16 mouse cellular contexts compared by ENCODE assay signal in genomic region chrX:48138011-48138410, GRCm38 (mm10). TPM values are rescaled to one million over a fixed set of nuclear protein-coding genes. Genes with fewer than 3 reads are reported as not detected.
DNase-seq lines count a peak whose midpoint lies in the region; ATAC-seq and TF ChIP-seq lines count a peak whose summit lies in the region.
"Had no signal": no experiment of that assay in that cellular context is flagged by ENCODE, and none has a peak within 500 bp of the region (broad histone marks: within the 10 kb centered on the region; RNA-seq: fewer than 3 reads in every experiment).

No protein-coding gene starts in this region.

- no peak overlapping the region for H3K4me3 ChIP-seq in liver, embryonic 11.5 days (ENCODE audit: low read depth, low read length)
- H3K4me3 ChIP-seq in ES-E14 (ENCODE audit: insufficient read depth in 1 of 2, low read depth in 1 of 2, low read length in 2 of 2, poor library complexity in 1 of 2, severe bottlenecking in 1 of 2), result no peak overlapping the region
- H3K4me3 ChIP-seq in liver, embryonic 14.5 days (ENCODE audit: insufficient read depth in 1 of 2, low read depth in 2 of 2, low read length in 2 of 2), result no peak overlapping the region
- no peak overlapping the region for H3K4me3 ChIP-seq in neural tube, embryonic 15.5 days (replicated peaks)
- H3K4me3 ChIP-seq: layer of hippocampus, adult 2 months; midbrain, embryonic 15.5 days had no signal

- no peaks in the 10 kb centered on the region for H3K36me3 ChIP-seq in liver, embryonic 11.5 days (ENCODE audit: control insufficient read depth, insufficient read depth, low read length)
- H3K36me3 ChIP-seq in ES-E14 (ENCODE audit: control insufficient read depth, insufficient read depth, low read length, poor library complexity, severe bottlenecking), result no peaks in the 10 kb centered on the region
- no peaks in the 10 kb centered on the region for H3K36me3 ChIP-seq in liver, embryonic 14.5 days (replicated peaks; ENCODE audit: control insufficient read depth, insufficient read depth, low read depth)
- H3K36me3 ChIP-seq in neural tube, embryonic 15.5 days, result no peaks in the 10 kb centered on the region
- H3K36me3 ChIP-seq: midbrain, embryonic 15.5 days had no signal

- H3K27me3 ChIP-seq in liver, embryonic 11.5 days (replicated peaks; ENCODE audit: control insufficient read depth, insufficient read depth, low read length), result 0 out of 2 replicates have a peak, but pooled peaks cover 2% of the 10 kb centered on the region
- H3K27me3 ChIP-seq in liver, embryonic 14.5 days (ENCODE audit: control insufficient read depth, insufficient read depth, low read length), result no peaks in the 10 kb centered on the region
- no peaks in the 10 kb centered on the region for H3K27me3 ChIP-seq in neural tube, embryonic 15.5 days (replicated peaks)
- H3K27me3 ChIP-seq: midbrain, embryonic 15.5 days had no signal

- peaks cover 9% of the 10 kb centered on the region; the same call in 1 of the 2 replicates for H3K4me1 ChIP-seq in liver, embryonic 11.5 days (replicated peaks; ENCODE audit: control insufficient read depth, insufficient read depth, low read length)
- peaks cover 3 to 9% of the 10 kb centered on the region in 2 experiments; a peak in 2 of 4 replicates for H3K4me1 ChIP-seq in ES-E14 (ENCODE audit: control insufficient read depth in 2 of 2, insufficient read depth in 2 of 2, low read length in 2 of 2, poor library complexity in 1 of 2)
- peaks cover 12 to 35% of the 10 kb centered on the region in 2 experiments for H3K4me1 ChIP-seq in liver, embryonic 14.5 days (replicated peaks; ENCODE audit: control insufficient read depth in 2 of 2, insufficient read depth in 2 of 2, low read length in 1 of 2)
- no peaks in the 10 kb centered on the region for H3K4me1 ChIP-seq in neural tube, embryonic 15.5 days

- no peak; the same call in none of the 2 replicates for ATAC-seq in liver, embryonic 11.5 days (replicated peaks; ENCODE audit: low FRiP score)
- ATAC-seq in liver, embryonic 14.5 days (ENCODE audit: insufficient read depth), result peak; percentile 50
- no peak for ATAC-seq in neural tube, embryonic 15.5 days (ENCODE audit: low FRiP score)
- ATAC-seq: hindbrain, embryonic 16.5 days had no signal

- in situ Hi-C loops in ES-E14 (cut with MboI; ENCODE audit: low sequenced_read_pairs in 2 of 2, unreplicated experiment in 2 of 2), result no loop called here

- TF ChIP-seq EP300 in liver, embryonic 14.5 days (IDR thresholded peaks at IDR 0.05; ENCODE audit: low read depth), result no peak

- WGBS in liver, embryonic 11.5 days, result 53% methylated on average over 6 of the region's 6 CpGs
- WGBS in liver, embryonic 14.5 days (ENCODE audit: insufficient replicate concordance), result 31% methylated on average over 6 of the region's 6 CpGs
- 74% methylated on average over 6 of the region's 6 CpGs for WGBS in neural tube, embryonic 15.5 days

- TF ChIP-seq CTCF in liver, embryonic 14.5 days (IDR thresholded peaks at IDR 0.05; ENCODE audit: low read depth), result no peak

- H3K27ac ChIP-seq in liver, embryonic 11.5 days (ENCODE audit: low read depth, low read length), result peak overlapping the region; percentile 19; the same call in 1 of the 2 replicates
- peak overlapping the region; percentile 4; the same call in 1 of the 2 replicates for H3K27ac ChIP-seq in ES-E14 (ENCODE audit: insufficient read depth, low read depth, low read length, poor library complexity, severe bottlenecking)
- H3K27ac ChIP-seq in liver, embryonic 14.5 days, result peak overlapping the region; percentile 23; the same call in 1 of the 2 replicates
- no peak overlapping the region for H3K27ac ChIP-seq in neural tube, embryonic 15.5 days (replicated peaks)
- H3K27ac ChIP-seq: layer of hippocampus, adult 2 months; midbrain, embryonic 15.5 days had no signal

- DNase-seq in liver, embryonic 11.5 days (ENCODE audit: low spot score), result no peak
- no peak for DNase-seq in liver
- no peak for DNase-seq in ES-E14 (ENCODE audit: low read depth, low spot score)
- no peak for DNase-seq in liver, embryonic 14.5 days (ENCODE audit: low read depth in 3 of 3, low spot score in 3 of 3)
- DNase-seq in thymus, postnatal 10 days (ENCODE audit: low spot score in 2 of 2), result peak; percentile 42 to 44
- no peak for DNase-seq in kidney, postnatal 4 days
- DNase-seq: adrenal gland, postnatal 25 days; cerebellum, adult 11-12 months; gastrocnemius, postnatal 25 days; right cerebral cortex, postnatal 25 days had no signal

- H3K9me3 ChIP-seq in liver, embryonic 11.5 days (ENCODE audit: control insufficient read depth, low read length), result no peaks in the 10 kb centered on the region
- no peaks in the 10 kb centered on the region for H3K9me3 ChIP-seq in ES-E14 (ENCODE audit: control insufficient read depth, insufficient read depth, low read depth, low read length)
- no peaks in the 10 kb centered on the region for H3K9me3 ChIP-seq in liver, embryonic 14.5 days (ENCODE audit: control insufficient read depth, low read length)
- no peaks in the 10 kb centered on the region for H3K9me3 ChIP-seq in neural tube, embryonic 15.5 days (replicated peaks)
- H3K9me3 ChIP-seq: midbrain, embryonic 15.5 days had no signal

- H3K9ac ChIP-seq in liver, embryonic 11.5 days (ENCODE audit: low read depth, low read length), result no peak overlapping the region
- H3K9ac ChIP-seq in ES-E14 (ENCODE audit: insufficient read depth, low read depth, low read length, poor library complexity, severe bottlenecking), result no peak overlapping the region
- no peak overlapping the region for H3K9ac ChIP-seq in liver, embryonic 14.5 days (replicated peaks)
- H3K9ac ChIP-seq in neural tube, embryonic 15.5 days (replicated peaks), result no peak overlapping the region
- H3K9ac ChIP-seq: midbrain, embryonic 15.5 days had no signal

- no peak overlapping the region for H3K4me2 ChIP-seq in liver, embryonic 11.5 days
- no peak overlapping the region; the same call in 1 of the 2 replicates for H3K4me2 ChIP-seq in liver, embryonic 14.5 days (ENCODE audit: low read depth)
- no peak overlapping the region for H3K4me2 ChIP-seq in neural tube, embryonic 15.5 days
- H3K4me2 ChIP-seq: midbrain, embryonic 15.5 days had no signal

TF ChIP-seq in ES-E14, 5 proteins besides CTCF, POLR2A, EP300 and RAD21:
- TF ChIP-seq HCFC1 (IDR thresholded peaks at IDR 0.05; ENCODE audit: borderline replicate concordance, insufficient read depth, low read length) (no peak), CHD2 (IDR thresholded peaks at IDR 0.05; ENCODE audit: low read depth, low read length) (no peak), ZC3H11A (IDR thresholded peaks at IDR 0.05; ENCODE audit: borderline replicate concordance, low read depth, low read length) (no peak), MAFK (IDR thresholded peaks at IDR 0.05; ENCODE audit: insufficient read depth, low read depth, low read length) (no peak), ZNF384 (IDR thresholded peaks at IDR 0.05; ENCODE audit: low read depth, low read length) (no peak)

RNA-seq across cellular contexts. Expression of gene Sash3, which starts 8.2 kb away (rescaled TPM):
- 11.5 and 15.5 TPM in 2 replicates for polyA plus RNA-seq in liver, embryonic 11.5 days (2014; fragmentation: Nextera tagmentation; extraction: Ambion mirVana)
- 0.54 TPM in 1 of 2 replicates, not detected in the other for total RNA-seq in ES-E14 (2012; rRNA removed)
- 3.8 and 4.0 TPM in 2 replicates for polyA plus RNA-seq in liver, embryonic 14.5 days (2012; rRNA removed)
- 6.9 TPM in 2 replicates for polyA plus RNA-seq in liver, embryonic 14.5 days (2014; fragmentation: Nextera tagmentation; extraction: Ambion mirVana)
- polyA plus RNA-seq in neural tube, embryonic 15.5 days (2015; fragmentation: Nextera tagmentation; extraction: Ambion mirVana), result 1.1 and 18.9 TPM in 2 replicates
- polyA plus RNA-seq: C2C12 had no signal

RNA-seq across cellular contexts. Expression of gene Xpnpep2, which starts 29.5 kb away (rescaled TPM):
- polyA plus RNA-seq in liver, embryonic 11.5 days (2014; fragmentation: Nextera tagmentation; extraction: Ambion mirVana), result 0.29 and 0.40 TPM in 2 replicates
- total RNA-seq in ES-E14 (2012; rRNA removed), result 0.58 and 1.6 TPM in 2 replicates
- polyA plus RNA-seq in liver, embryonic 14.5 days (2012; rRNA removed), result 0.01 TPM in 1 of 2 replicates, not detected in the other
- polyA plus RNA-seq in liver, embryonic 14.5 days (2014; fragmentation: Nextera tagmentation; extraction: Ambion mirVana), result 0.23 TPM in 1 of 2 replicates, not detected in the other
- 0.31 and 0.54 TPM in 2 replicates for polyA plus RNA-seq in neural tube, embryonic 15.5 days (2015; fragmentation: Nextera tagmentation; extraction: Ambion mirVana)
- total RNA-seq: liver, adult 2 months had no signal
- polyA plus RNA-seq: liver, adult 2 months had no signal

Comparison
In these comparisons a context has a peak if more than half of its experiments do, and no peak if none do; other contexts are left out.
1. DNase-seq: peak in thymus, postnatal 10 days (2 of 2); none in liver, embryonic 11.5 days (single experiment), liver (single experiment), ES-E14 (single experiment), liver, embryonic 14.5 days (0 of 3) and kidney, postnatal 4 days (0 of 2).